Mouse (Mus musculus): Measurements from ENCODE around the gene Kat8. TPM values are rescaled to one million over a fixed set of nuclear protein-coding genes. Genes with fewer than 3 reads are reported as not detected.
A peak's percentile ranks its signal among the peaks of the same experiment; 100 is the strongest.
"Not testable (repeated sequence)": the region's sequence is repeated elsewhere in the genome, so short reads cannot be mapped to it uniquely, and the experiment has no call there.

Kat8 gene
- polyA plus RNA-seq, 1 experiment from 2014 or later: 30.7 TPM

DNA sequence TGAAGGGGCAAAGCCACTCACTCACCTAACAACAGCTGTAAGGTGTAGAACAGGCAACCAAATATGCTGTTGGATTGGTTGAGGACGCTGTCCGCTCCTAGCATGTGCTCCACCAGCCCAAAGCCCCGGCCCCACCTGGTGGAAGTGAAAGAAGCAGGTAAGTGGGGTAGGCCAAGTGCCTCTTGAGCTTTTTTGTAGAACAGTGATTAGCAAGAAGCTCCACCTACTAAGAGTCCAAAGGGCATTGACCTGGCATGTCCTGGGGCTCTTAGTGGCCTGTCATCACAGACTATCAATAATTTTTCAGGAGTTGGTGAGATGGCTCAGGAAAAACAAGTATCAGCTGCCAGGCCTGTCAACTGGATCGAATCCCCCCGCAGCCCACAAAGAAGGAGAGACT lies 17.8 kb upstream of the Kat8 start:
- Histone ChIP-seq H3K4me2 (peak overlapping the region; percentile 92), H3K9me3 (replicated peaks; ENCODE audit: control insufficient read depth, low read length) (no peaks in the 10 kb centered on the region), H3K27ac (ENCODE audit: low read depth, low read length) (no peak overlapping the region), H3K27me3 (ENCODE audit: control insufficient read depth, insufficient read depth, low read length) (no peaks in the 10 kb centered on the region), H3K9ac (ENCODE audit: low read depth, low read length) (peak overlapping the region; percentile 73), H3K36me3 (ENCODE audit: control insufficient read depth, insufficient read depth, low read length) (peaks cover 3% of the 10 kb centered on the region; the same call in 1 of the 2 replicates), H3K4me1 (ENCODE audit: control insufficient read depth, insufficient read depth, low read length) (peaks cover 7% of the 10 kb centered on the region; the same call in 1 of the 2 replicates), H3K4me3 (ENCODE audit: low read depth, low read length) (peak overlapping the region; percentile 56)
- WGBS (ENCODE audit: insufficient replicate concordance): 79% methylated on average over 5 of the region's 5 CpGs
- no peak for ATAC-seq (replicated peaks; ENCODE audit: insufficient number of reproducible peaks, low FRiP score, low TSS enrichment)

DNA sequence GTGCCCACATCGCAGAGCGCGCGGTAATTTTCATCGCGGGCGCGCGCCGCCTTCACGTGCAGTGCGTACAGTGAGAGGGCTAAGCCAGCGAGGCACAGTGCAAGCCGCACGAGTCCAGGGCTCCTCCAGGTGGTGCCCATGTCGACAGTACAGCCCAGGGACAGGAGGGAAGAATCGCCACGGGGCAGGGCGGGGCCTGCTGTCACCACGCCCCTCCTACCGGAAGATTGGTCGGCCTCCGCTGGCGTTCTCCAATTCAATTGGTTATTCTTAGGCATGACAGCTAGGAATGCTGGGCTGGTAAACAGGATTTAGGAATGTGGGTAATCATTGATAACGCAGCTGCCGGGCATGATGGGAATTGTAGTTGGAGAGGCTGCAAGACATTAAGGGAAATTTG lies 16.9 kb upstream of the Kat8 start, which contains the start of the genes Gm21974 and Vkorc1:
Gm21974 (minus strand) TSS at position 13 of the 400 bp plus-strand sequence.
Vkorc1 (minus strand) TSS at position 176 of the 400 bp plus-strand sequence.
- Histone ChIP-seq H3K9me3 (replicated peaks; ENCODE audit: control insufficient read depth, low read length) (no peaks in the 10 kb centered on the region), H3K9ac (ENCODE audit: low read depth, low read length) (peak within 1 kb of the TSS; percentile 73), H3K4me3 (ENCODE audit: low read depth, low read length) (peak within 1 kb of the TSS; percentile 56), H3K4me1 (ENCODE audit: control insufficient read depth, insufficient read depth, low read length) (peaks cover 10% of the 10 kb centered on the region; the same call in 1 of the 2 replicates), H3K4me2 (peak within 1 kb of the TSS; percentile 92), H3K36me3 (ENCODE audit: control insufficient read depth, insufficient read depth, low read length) (no peaks in the 10 kb centered on the region), H3K27me3 (ENCODE audit: control insufficient read depth, insufficient read depth, low read length) (no peaks in the 10 kb centered on the region), H3K27ac (ENCODE audit: low read depth, low read length) (peak within 1 kb of the TSS; percentile 84)
- peak; percentile 93 for ATAC-seq (replicated peaks; ENCODE audit: insufficient number of reproducible peaks, low FRiP score, low TSS enrichment)
- 0% methylated on average over 26 of the region's 26 CpGs for WGBS (ENCODE audit: insufficient replicate concordance)

DNA sequence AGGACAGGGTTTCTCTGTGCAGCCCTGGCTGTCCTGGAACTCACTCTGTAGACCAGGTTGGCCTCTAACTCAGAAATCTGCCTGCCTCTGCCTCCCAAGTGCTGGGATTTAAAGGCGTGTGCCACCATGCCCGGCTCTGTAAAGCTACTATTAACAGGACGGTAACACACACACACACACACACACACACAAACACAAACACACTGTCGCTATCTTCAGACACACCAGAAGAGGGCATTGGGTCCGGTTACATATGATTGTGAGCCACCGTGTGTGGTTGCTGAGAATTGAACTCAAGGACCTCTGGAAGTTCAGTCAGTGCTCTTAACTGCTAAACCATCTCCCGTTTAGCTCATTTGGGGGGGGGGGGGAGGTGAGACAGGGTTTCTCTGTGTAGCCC lies 16.4 kb upstream of the Kat8 start:
- H3K36me3 ChIP-seq (ENCODE audit: control insufficient read depth, insufficient read depth, low read length); ATAC-seq (replicated peaks; ENCODE audit: insufficient number of reproducible peaks, low FRiP score, low TSS enrichment); H3K4me1 ChIP-seq (ENCODE audit: control insufficient read depth, insufficient read depth, low read length); H3K27ac ChIP-seq (ENCODE audit: low read depth, low read length); H3K9ac ChIP-seq (ENCODE audit: low read depth, low read length); H3K27me3 ChIP-seq (ENCODE audit: control insufficient read depth, insufficient read depth, low read length); H3K9me3 ChIP-seq (replicated peaks; ENCODE audit: control insufficient read depth, low read length); H3K4me3 ChIP-seq (ENCODE audit: low read depth, low read length): not testable (repeated sequence)
- 62% methylated on average over 7 of the region's 7 CpGs for WGBS (ENCODE audit: insufficient replicate concordance)
- H3K4me2 ChIP-seq: peak overlapping the region; percentile 92

DNA sequence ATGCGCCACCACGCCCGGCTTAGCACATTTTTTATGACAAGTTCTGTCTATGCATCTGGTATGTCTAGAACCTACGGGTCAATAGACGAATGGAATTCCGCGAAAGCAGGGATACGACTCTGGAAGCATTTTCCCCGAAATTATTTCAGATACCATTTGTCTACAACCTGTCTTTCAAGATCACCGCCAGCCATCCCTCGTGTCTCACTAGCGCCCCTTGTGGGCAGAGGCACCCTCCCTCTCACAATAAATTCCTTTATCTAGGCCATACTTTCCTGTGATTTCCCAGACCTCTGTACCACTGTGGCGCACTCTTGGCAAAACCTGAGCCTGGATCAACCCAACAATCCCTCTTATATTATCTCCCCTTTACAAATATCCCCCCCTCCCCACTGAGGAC lies 15.9 kb upstream of the Kat8 start:
- H3K4me3 ChIP-seq (ENCODE audit: low read depth, low read length): no peak overlapping the region
- H3K27ac ChIP-seq (ENCODE audit: low read depth, low read length): no peak overlapping the region
- peaks cover 10% of the 10 kb centered on the region; the same call in 1 of the 2 replicates for H3K4me1 ChIP-seq (ENCODE audit: control insufficient read depth, insufficient read depth, low read length)
- 53% methylated on average over 13 of the region's 13 CpGs for WGBS (ENCODE audit: insufficient replicate concordance)
- no peak overlapping the region for H3K9ac ChIP-seq (ENCODE audit: low read depth, low read length)
- no peak for ATAC-seq (replicated peaks; ENCODE audit: insufficient number of reproducible peaks, low FRiP score, low TSS enrichment)
- H3K9me3 ChIP-seq (replicated peaks; ENCODE audit: control insufficient read depth, low read length): no peaks in the 10 kb centered on the region
- no peak overlapping the region for H3K4me2 ChIP-seq
- no peaks in the 10 kb centered on the region for H3K27me3 ChIP-seq (ENCODE audit: control insufficient read depth, insufficient read depth, low read length)
- no peaks in the 10 kb centered on the region for H3K36me3 ChIP-seq (ENCODE audit: control insufficient read depth, insufficient read depth, low read length)

DNA sequence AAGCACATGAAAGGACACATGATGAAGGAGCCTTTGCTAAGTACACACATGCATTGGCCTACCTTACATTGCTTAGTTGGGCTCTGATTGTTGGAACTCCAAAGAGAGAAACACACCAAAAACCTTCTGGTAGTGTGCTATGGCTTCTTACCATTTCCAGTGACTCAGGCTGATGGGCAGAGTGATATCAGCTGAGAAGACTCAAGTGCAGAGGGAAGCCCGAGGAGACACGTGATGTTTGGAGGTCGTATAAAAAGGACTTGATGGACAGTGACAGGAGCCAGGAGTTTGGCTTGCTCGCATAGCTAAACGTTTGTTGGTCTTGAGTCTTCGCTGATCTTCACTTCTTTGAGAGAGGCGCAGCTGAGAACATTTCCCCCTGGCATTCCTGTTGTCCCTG lies 14.8 kb upstream of the Kat8 start:
- no peak overlapping the region for H3K27ac ChIP-seq (ENCODE audit: low read depth, low read length)
- 83% methylated on average over 7 of the region's 7 CpGs for WGBS (ENCODE audit: insufficient replicate concordance)
- H3K9me3 ChIP-seq (replicated peaks; ENCODE audit: control insufficient read depth, low read length): no peaks in the 10 kb centered on the region
- no peak for ATAC-seq (replicated peaks; ENCODE audit: insufficient number of reproducible peaks, low FRiP score, low TSS enrichment)
- H3K27me3 ChIP-seq (ENCODE audit: control insufficient read depth, insufficient read depth, low read length): no peaks in the 10 kb centered on the region
- H3K4me3 ChIP-seq (ENCODE audit: low read depth, low read length): no peak overlapping the region
- peaks cover 10% of the 10 kb centered on the region; the same call in 1 of the 2 replicates for H3K4me1 ChIP-seq (ENCODE audit: control insufficient read depth, insufficient read depth, low read length)
- H3K9ac ChIP-seq (ENCODE audit: low read depth, low read length): no peak overlapping the region
- H3K36me3 ChIP-seq (ENCODE audit: control insufficient read depth, insufficient read depth, low read length): no peaks in the 10 kb centered on the region
- no peak overlapping the region for H3K4me2 ChIP-seq

DNA sequence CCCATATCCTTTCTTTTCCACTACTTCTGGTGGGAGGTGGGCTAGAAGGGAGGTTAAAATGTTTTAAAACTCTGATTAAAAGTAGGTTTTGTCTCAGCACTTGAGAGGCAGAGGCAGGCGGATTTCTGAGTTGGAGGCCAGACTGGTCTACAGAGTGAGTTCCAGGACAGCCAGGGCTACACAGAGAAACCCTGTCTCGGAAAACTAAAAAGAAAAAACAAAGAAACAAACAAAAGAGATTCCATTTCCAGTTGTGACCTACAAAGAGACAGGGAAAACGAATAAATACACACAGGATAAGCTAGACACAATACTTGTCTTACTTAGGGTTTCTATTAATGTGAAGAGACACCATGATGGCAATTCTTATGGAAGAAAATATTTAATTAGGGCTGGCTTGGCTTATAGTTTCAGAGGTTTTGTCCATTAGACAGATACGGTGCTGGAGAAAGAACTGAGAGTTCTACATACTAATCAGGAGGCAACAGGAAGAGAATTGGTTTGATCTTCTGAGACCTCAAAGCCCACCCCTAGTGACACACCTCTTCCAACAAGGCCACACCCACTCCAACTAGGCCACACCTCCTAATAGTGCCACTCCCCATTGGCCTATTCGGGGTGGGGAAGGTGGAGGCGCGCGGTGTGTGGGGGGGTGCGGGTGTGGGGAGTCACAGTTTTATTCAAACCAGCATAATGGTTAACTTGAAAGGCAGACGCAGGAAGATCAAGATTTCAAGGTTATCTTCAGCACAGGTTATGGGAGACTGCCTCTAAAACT lies 13.9 kb upstream of the Kat8 start:
- Histone ChIP-seq H3K36me3 (ENCODE audit: control insufficient read depth, insufficient read depth, low read length) (no peaks in the 10 kb centered on the region), H3K27ac (ENCODE audit: low read depth, low read length) (no peak overlapping the region), H3K9me3 (replicated peaks; ENCODE audit: control insufficient read depth, low read length) (no peaks in the 10 kb centered on the region), H3K9ac (ENCODE audit: low read depth, low read length) (no peak overlapping the region), H3K4me3 (ENCODE audit: low read depth, low read length) (no peak overlapping the region), H3K27me3 (ENCODE audit: control insufficient read depth, insufficient read depth, low read length) (no peaks in the 10 kb centered on the region), H3K4me1 (ENCODE audit: control insufficient read depth, insufficient read depth, low read length) (peaks cover 10% of the 10 kb centered on the region; the same call in 1 of the 2 replicates), H3K4me2 (no peak overlapping the region)
- no peak for ATAC-seq (replicated peaks; ENCODE audit: insufficient number of reproducible peaks, low FRiP score, low TSS enrichment)
- 31% methylated on average over 10 of the region's 10 CpGs for WGBS (ENCODE audit: insufficient replicate concordance)

DNA sequence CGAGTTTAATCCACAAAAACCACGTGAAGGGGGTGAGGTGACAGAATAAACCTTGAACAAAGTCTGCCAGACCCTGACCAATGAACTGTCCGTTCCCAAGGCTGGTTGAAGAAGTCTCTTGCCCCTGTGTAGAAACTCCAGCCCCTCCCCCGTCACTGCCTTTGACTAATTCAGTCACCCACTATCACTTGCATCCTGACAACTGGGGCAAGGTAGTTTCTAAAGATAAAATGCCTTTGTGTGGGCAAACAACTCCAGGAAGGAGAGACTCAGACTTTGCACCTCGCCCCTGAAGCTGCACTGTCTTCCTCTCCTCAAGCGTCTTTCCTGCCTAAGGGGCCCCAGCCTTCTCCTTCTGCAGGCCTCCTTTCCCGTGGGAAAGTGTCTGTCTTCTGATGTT lies 12.3 kb upstream of the Kat8 start:
- Histone ChIP-seq H3K9ac (ENCODE audit: low read depth, low read length) (no peak overlapping the region), H3K27ac (ENCODE audit: low read depth, low read length) (no peak overlapping the region), H3K27me3 (ENCODE audit: control insufficient read depth, insufficient read depth, low read length) (no peaks in the 10 kb centered on the region), H3K36me3 (ENCODE audit: control insufficient read depth, insufficient read depth, low read length) (no peaks in the 10 kb centered on the region), H3K4me1 (ENCODE audit: control insufficient read depth, insufficient read depth, low read length) (peaks cover 9% of the 10 kb centered on the region), H3K9me3 (replicated peaks; ENCODE audit: control insufficient read depth, low read length) (no peaks in the 10 kb centered on the region), H3K4me3 (ENCODE audit: low read depth, low read length) (no peak overlapping the region), H3K4me2 (no peak overlapping the region)
- WGBS (ENCODE audit: insufficient replicate concordance): 31% methylated on average over 7 of the region's 7 CpGs
- ATAC-seq (replicated peaks; ENCODE audit: insufficient number of reproducible peaks, low FRiP score, low TSS enrichment): no peak

DNA sequence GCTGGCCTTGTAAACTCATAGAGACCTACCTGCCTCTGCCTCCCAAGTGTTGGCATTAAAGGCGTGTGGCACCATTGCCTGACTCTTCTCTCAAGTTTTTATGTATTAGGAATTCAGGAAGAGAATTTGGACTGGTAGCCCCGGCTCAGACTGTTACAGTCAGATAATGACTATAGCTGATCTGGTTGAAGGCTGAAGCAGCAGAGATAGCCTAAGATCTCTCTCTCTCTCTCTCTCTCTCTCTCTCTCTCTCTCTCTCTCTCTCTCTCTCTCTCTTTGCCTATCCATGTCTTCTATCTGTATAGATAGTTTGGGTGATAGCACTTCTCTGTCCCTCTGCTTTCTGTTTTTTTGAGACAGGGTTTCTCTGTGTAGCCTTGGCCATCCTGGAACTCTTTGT lies 10.5 kb upstream of the Kat8 start:
- peaks cover 9% of the 10 kb centered on the region for H3K4me1 ChIP-seq (ENCODE audit: control insufficient read depth, insufficient read depth, low read length)
- H3K36me3 ChIP-seq (ENCODE audit: control insufficient read depth, insufficient read depth, low read length): peaks cover 10% of the 10 kb centered on the region
- H3K9ac ChIP-seq (ENCODE audit: low read depth, low read length): no peak overlapping the region
- no peaks in the 10 kb centered on the region for H3K27me3 ChIP-seq (ENCODE audit: control insufficient read depth, insufficient read depth, low read length)
- no peak overlapping the region for H3K27ac ChIP-seq (ENCODE audit: low read depth, low read length)
- H3K9me3 ChIP-seq (replicated peaks; ENCODE audit: control insufficient read depth, low read length): no peaks in the 10 kb centered on the region
- no peak for ATAC-seq (replicated peaks; ENCODE audit: insufficient number of reproducible peaks, low FRiP score, low TSS enrichment)
- WGBS (ENCODE audit: insufficient replicate concordance): 64% methylated on average over 2 of the region's 2 CpGs
- H3K4me2 ChIP-seq: no peak overlapping the region
- H3K4me3 ChIP-seq (ENCODE audit: low read depth, low read length): no peak overlapping the region
